Mouse (Mus musculus): ENCODE results near the gene Thsd1.
A peak's percentile ranks its signal among the peaks of the same experiment; 100 is the strongest.

The Thsd1 gene

GRCm38 (mm10) chr8:22227061-22227877 is at the start of gene Thsd1:
Gene Thsd1, plus strand, starts transcription at chr8:22227313.
- peak; percentile 87 for DNase-seq

GRCm38 (mm10) chr8:22184884-22185283 is 42.2 kb upstream of the Thsd1 start:
- peak; percentile 24 for DNase-seq

DNA sequence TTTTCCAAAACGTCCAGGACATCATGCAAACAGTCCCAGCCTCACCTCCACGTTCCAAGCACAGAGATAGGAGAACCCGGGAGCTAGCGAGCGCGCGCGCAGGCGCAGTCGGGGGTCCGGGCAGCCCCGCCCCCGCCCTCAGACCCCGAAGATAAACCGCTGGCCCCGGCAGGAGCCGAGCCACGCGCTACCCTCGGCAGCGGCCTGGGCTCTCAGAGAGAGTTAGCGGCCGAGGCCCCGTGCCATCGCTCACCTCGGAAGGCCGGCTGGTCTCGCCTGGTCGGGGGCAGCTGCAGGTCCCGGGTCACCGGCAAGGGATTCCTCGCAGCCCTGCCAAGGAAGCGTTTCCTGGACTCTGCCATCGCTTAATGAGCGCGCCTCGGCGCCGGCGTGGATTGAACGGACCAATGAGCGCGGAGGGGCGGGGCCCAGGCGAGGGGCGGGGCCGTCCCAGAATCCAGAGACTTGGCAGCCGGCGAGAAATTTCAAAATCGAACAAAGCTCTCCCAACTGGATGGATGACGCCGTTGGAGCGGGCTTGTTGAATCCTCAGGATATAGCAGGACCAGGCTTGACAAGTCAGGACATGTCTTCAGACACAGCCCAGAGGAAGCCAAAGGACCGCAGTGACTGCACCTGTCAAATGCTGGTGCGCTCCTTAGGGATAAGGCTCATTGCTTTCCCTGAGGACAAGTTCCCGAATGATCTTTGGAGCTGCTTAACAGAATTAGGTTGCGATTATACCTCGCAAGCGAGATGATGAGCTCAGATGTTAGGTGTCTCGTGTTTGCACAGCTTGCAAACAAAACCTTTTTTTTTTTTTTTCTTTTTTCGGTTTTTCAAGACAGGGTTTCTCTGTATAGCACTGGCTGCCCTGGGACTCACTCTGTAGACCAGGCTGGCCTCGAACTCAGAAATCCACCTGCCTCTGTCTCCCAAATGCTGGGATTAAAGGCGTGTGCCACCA is 41.4 kb upstream of the Thsd1 start, which contains the start of gene Ckap2:
Ckap2 (minus strand) TSS at position 389 of the 967 bp plus-strand sequence.
- DNase-seq: peak; percentile 97

DNA sequence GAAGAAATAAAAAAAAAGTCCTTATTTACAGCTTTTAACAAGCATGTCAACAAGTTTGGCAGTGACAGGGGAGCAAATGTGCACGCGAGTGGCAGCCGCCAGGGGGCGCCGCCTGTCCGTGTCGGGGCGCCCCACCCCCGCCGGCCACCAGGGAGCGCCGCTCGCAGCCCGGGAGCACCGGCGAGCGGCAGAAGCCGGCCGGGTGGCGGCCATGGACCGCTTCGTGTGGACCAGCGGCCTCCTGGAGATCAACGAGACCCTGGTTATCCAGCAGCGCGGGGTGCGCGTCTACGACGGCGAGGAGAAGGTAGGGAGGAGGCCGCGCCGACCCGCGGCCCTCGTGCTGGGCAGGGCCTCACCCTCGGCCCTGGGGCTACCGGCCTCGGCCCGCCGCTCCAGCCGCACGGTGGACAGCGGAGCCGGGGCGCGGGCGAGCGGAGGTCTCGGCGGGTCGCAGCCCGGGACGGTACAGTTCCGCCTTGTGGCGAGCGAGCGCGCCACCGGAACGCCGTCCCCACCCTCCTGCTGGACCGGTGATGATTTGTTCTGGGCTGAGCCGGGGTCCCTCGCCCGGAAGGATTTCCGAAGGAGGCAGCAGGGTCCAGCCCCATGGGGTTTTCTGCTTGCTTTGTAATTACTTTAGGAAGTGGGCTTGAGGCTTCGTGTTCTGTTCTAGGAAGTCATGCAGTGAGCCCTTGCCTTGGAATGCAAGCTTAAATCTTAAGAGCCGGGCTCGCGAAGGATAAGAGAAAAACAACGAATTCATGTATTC is 34.3 kb upstream of the Thsd1 start, which contains the start of gene Vps36:
Vps36 (plus strand) TSS at position 150 of the 772 bp plus-strand sequence.
- peak; percentile 94 for DNase-seq

- DNase-seq: no peak
Observed at GRCm38 (mm10) chr8:22193432-22194010, 33.6 kb upstream of the Thsd1 start.

- no peak for DNase-seq
Observed at GRCm38 (mm10) chr8:22197914-22198313, 29.2 kb upstream of the Thsd1 start.

DNA sequence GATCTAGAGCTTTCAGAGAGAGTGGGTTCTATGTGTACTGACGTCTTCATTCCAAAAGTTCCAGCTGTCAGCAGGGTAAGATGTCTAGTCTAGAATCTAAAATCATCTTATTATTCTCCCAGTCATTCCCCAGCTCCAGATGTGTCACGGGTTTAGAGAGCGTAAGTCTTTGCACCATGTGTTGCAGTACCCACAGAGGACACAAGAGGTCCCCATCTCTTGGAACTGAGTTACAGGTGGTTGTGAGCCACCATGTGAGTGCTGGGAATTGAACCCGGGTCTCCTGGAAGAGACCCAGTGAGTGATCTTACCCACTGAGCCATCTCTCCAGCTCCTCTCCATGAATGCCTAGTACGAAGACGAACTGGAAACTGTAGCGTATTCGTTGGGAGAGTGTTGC is 27.6 kb upstream of the Thsd1 start:
- DNase-seq: no peak

DNA sequence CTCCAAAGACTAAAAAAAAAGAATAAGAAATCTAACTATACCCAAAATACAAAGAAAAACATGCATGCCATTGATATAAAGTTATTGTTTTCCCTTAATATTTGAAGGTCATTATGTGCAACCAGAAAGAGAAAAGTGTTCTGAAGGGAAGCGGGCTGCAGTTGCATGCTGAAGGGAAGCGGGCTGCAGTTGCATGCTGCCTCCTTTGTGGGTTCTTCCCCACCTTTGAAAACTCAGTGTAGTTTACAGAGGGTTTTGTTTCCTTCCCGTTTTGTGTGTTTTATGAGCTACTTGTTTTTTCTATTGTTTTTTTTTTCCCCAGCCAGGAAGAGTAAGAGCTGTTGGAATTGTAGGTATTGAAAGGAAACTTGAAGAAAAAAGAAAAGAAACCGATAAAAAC is 19.6 kb upstream of the Thsd1 start:
- no peak for DNase-seq

GRCm38 (mm10) chr8:22209012-22209411 is 18.1 kb upstream of the Thsd1 start:
- DNase-seq: peak; percentile 42

DNA sequence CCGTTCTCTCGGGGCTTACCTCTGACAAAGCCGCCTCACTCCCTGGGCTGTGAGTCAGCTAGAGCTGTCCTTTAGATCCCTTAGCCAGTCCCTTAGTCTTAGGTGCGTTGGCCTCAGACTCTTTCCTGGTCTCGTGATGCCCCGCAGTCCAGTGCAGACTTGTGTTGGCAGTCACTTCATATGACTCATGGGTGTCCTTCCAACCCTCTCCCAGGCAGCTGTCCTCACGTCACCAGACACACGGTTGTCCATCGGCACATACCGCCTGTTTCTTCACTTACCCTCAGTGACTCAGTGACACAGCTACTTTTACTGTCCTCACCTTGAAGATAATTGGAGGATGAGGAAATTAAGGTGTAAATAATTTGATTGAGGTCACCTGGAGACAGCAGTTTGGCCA is 12.3 kb upstream of the Thsd1 start:
- no peak for DNase-seq

GRCm38 (mm10) chr8:22226361-22226760 is 752 bp upstream of the Thsd1 start:
- no peak for DNase-seq

DNA sequence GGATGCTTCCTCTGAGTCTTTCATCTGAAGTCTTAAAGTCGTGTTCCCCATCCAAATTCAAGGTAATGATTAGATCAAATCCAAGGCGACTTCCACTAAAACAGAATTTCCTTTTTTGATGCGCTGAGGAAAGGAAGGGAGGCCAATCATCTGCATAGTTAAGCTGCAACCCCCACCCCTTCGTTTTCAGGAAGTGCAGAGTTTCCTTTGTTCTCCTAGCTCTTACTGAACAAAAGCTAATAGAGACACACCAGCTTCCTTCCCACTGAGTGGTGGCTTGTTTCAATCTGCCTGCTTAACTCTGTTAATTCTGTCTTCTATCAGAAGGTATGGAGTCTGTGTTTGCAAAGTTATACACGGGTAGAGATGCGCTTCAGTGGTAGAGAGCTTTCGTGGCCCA is 1.5 kb downstream of the Thsd1 start:
- DNase-seq: peak; percentile 38

DNA sequence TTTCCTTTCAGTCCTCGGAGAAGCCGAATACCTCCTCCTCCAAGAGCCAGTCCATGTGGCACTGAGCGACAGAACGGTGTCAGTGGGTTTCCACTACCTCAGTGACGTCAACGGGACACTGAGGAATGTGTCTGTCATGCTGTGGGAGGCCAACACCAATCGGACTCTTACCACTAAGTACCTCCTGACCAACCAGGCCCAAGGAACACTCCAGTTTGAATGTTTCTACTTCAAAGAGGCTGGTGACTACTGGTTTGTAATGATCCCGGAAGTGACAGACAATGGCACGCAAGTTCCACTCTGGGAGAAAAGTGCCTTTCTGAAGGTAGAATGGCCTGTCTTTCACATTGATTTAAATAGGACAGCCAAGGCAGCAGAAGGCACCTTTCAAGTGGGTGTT is 15.9 kb downstream of the Thsd1 start:
- no peak for DNase-seq

DNA sequence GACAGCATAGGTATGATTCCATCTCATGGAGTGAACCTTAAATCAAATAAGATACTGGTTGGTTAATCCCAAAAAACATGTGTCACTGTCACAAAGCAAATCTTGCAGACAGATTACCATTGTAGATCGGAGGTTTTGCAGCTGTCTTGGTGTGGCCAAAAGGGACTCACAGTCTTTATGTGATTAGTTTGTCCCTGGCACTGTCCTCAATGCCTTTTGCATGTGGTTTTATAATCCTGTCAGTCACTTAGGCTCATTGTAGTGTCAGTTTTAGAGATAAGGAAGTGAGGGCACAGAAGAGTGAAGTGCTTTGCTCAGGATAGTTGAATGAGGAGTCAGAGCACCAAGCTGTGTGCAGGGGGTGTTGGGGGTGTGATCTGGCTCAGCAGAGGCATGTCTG is 18.6 kb downstream of the Thsd1 start:
- DNase-seq: no peak

DNA sequence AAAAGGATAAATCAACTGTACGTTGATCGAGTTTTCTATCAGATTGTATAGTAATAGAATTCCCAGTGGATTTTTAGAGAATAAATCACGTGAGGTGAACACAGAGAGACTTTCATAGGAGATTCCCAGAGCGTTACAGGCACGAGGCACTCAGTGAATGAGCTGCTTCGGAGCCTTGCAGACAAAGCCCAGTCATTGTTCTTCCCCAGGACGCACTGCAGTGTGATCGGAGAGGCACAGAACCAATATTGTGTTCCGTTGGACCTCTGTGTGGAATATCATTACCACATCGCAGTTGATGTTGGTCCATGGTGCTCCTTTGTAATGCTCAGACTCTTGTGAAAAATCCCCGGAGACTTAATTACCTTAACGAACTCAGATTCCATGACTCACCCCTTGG is 20.8 kb downstream of the Thsd1 start:
- DNase-seq: no peak

GRCm38 (mm10) chr8:22249080-22249479 is 22.0 kb downstream of the Thsd1 start:
- DNase-seq: no peak

DNA sequence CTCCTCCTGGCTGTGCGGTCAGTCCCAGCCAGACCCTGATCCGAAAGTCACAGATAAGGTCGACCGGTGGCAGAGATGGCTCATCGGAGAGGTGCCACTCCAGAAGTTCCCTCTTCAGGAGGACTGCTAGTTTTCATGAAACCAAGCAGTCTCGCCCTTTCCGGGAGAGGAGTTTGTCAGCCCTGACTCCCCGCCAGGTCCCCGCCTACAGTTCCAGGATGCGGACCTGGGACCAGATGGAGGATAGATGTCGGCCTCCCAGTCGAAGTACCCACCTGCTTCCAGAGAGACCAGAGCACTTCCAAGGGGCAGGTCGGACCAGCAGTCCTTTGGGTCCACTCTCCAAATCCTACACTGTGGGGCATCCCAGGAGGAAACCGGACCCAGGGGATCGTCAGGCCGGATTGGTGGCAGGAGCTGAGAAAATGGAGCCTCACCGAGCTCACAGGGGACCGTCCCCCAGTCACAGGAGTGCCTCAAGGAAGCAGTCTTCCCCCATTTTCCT is 31.9 kb downstream of the Thsd1 start:
- DNase-seq: no peak

DNA sequence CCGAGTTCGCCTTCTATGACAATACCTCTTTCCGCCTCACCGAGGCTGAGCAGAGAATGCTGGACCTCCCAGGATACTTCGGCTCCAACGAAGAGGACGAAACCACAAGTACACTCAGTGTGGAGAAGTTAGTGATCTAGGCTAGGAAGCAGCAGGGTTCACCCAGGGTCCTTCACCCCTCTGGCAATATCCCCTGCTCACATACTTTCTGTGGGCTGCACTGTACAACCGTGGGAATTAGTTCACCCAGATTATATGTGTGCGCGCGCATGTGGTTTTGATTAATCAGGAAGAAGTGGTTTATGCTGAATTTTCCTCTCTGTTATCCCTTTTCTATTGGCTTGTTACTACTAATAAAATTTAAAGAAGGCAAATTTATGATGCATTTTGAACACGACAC is 32.4 kb downstream of the Thsd1 start:
- DNase-seq: no peak

DNA sequence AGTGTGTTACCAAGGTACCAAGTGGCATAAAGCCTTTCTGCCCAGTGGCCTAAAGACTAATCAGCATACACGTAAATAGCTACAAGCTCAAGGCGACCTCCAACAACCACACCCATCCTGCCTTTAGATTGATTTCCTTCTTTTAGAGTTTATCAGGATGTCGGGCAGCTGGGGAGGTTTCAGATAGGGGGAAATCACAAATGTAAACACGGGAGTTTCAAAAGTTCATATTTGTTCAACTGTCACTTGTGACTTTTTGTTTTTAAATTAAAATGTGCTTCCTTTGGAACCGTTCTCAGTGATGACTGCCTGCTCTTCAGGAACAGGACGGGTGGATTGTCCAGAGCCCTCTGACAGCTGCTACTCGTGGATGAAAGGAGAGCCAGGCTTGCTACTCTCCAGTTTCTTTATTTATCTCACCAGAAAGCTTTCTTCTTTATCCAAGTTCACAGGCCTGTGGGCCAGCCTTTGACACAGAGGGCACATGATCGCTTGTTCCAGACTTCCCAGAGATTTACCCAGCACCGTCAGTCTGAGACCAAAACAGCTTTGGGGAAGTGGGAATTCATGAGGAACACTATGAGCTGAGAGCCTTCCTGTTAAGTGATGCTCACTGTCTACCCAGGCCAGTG is 33.1 kb downstream of the Thsd1 start:
- DNase-seq: peak; percentile 52

GRCm38 (mm10) chr8:22262267-22262666 is 35.2 kb downstream of the Thsd1 start:
- DNase-seq: no peak

DNA sequence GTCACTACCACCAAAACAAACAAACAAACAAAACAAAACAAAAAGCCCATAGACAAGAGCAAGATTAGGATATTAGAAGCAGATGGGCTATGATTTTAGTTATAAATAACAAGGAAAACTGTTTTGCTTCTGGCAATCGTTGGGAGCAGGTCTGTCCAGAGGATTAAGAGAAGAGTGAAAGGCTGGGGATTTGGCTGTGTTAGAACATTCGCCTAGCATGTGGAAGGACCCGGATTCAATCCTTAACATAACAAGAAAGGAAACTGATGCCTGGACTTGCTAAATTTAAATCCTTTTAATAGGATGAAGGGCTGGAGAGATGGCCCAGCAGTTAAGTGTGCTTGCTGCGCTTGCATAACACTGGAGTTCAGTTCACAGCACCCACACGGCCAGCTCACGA is 37.2 kb downstream of the Thsd1 start:
- no peak for DNase-seq

GRCm38 (mm10) chr8:22264787-22265186 is 37.7 kb downstream of the Thsd1 start:
- DNase-seq: peak; percentile 33
